Mouse (Mus musculus) stomach, postnatal 0 days (tissue): ENCODE data around the gene Gm39653. TPM values are rescaled to one million over a fixed set of nuclear protein-coding genes. Genes with fewer than 3 reads are reported as not detected.

Source experiments
- ATAC-seq: fragments of 200-750 bp; cut with Nextera tagmentation; 2 replicates; pipeline ENCODE4 v1.8.0; 2017; ENCODE audit not compliant: low FRiP score, low TSS enrichment
- DNase-seq: peaks from one replicate; pipeline ENCODE4 v3.0.0-alpha.2; 2016; ENCODE audit warnings: low spot score
- H3K27ac ChIP-seq: fragments of 300-500 bp; sonication (generic); replicated peaks from 2 replicates; pipeline ENCODE4 v1.5.1; 2014; ENCODE audit warnings: mild to moderate bottlenecking, control low read depth
- H3K27me3 ChIP-seq: fragments of 300-500 bp; sonication (generic); 2 replicates; pipeline ENCODE4 v1.6.1; 2014; ENCODE audit warnings: low read length; ENCODE audit not compliant: control insufficient read depth, insufficient read depth
- H3K36me3 ChIP-seq: fragments of 300-500 bp; sonication (generic); 2 replicates; pipeline ENCODE4 v1.6.1; 2014; ENCODE audit warnings: low read length, mixed read lengths; ENCODE audit not compliant: control insufficient read depth, insufficient read depth
- H3K4me1 ChIP-seq: fragments of 300-500 bp; sonication (generic); replicated peaks from 2 replicates; pipeline ENCODE4 v1.6.1; 2014; ENCODE audit warnings: antibody characterized with exemption; ENCODE audit not compliant: control insufficient read depth, insufficient read depth
- H3K4me2 ChIP-seq: fragments of 300-500 bp; sonication (generic); replicated peaks from 2 replicates; pipeline ENCODE4 v1.6.1; 2014; ENCODE audit warnings: low read depth, mild to moderate bottlenecking, control low read depth, moderate library complexity
- H3K4me3 ChIP-seq: fragments of 300-500 bp; sonication (generic); 2 replicates; pipeline ENCODE4 v1.5.1; 2014; ENCODE audit warnings: low read depth, low read length, control low read depth
- H3K9ac ChIP-seq: fragments of 300-500 bp; sonication (generic); 2 replicates; pipeline ENCODE4 v1.6.1; 2014; ENCODE audit warnings: mild to moderate bottlenecking, low read length, control low read depth, mixed read lengths
- H3K9me3 ChIP-seq: fragments of 300-500 bp; sonication (generic); 2 replicates; pipeline ENCODE4 v1.6.1; 2016; ENCODE audit warnings: low read length; ENCODE audit not compliant: control insufficient read depth
- CTCF ChIP-seq: IDR thresholded peaks from 2 replicates; pipeline ENCODE4 v1.5.1; 2016; ENCODE audit warnings: antibody characterized with exemption, low read depth, mild to moderate bottlenecking, moderate library complexity
- EP300 ChIP-seq: optimal IDR thresholded peaks from 2 replicates; pipeline ENCODE3; 2016; ENCODE audit warnings: antibody characterized with exemption
- WGBS: fragments of 180-500 bp; shearing (Covaris S2); extraction: QIAGEN DNeasy Blood & Tissue Kit; methylation state at CpG from one replicate; pipeline ENCODE4 v1.1.7; 2014; 5-methylcytosine and 5-hydroxymethylcytosine counted together
- polyA plus RNA-seq: library from polyadenylated mRNA; unstranded; fragments of >200 nt; fragmentation: Nextera tagmentation; extraction: Ambion mirVana; gene quantifications from 2 replicates; pipeline ENCODE4 v1.2.1, GENCODE M21; 2015

Gm39653 gene
- polyA plus RNA-seq, 1 experiment from 2014 or later = not detected

- H3K27me3 ChIP-seq = no peaks in the 10 kb centered on the region
- WGBS = 65% methylated on average over 5 of the region's 5 CpGs
- no peak overlapping the region for H3K27ac ChIP-seq
- no peak overlapping the region for H3K4me2 ChIP-seq
- H3K4me3 ChIP-seq = no peak overlapping the region
- ATAC-seq (no peak), DNase-seq (no peak)
- H3K9me3 ChIP-seq = no peaks in the 10 kb centered on the region
- H3K36me3 ChIP-seq = no peaks in the 10 kb centered on the region
- no peak for TF ChIP-seq EP300
- no peak for TF ChIP-seq CTCF
- no peak overlapping the region for H3K9ac ChIP-seq
- no peaks in the 10 kb centered on the region for H3K4me1 ChIP-seq
Measured at GRCm38 (mm10) chr1:63576803-63577202, 39.0 kb upstream of the Gm39653 start.

- TF ChIP-seq EP300 = no peak
- TF ChIP-seq CTCF = no peak
- H3K9ac ChIP-seq = no peak overlapping the region
- H3K27ac ChIP-seq = no peak overlapping the region
- H3K4me2 ChIP-seq = no peak overlapping the region
- no peaks in the 10 kb centered on the region for H3K36me3 ChIP-seq
- no peak overlapping the region for H3K4me3 ChIP-seq
- no peak for ATAC-seq
- no peaks in the 10 kb centered on the region for H3K4me1 ChIP-seq
- H3K27me3 ChIP-seq = no peaks in the 10 kb centered on the region
- 82% methylated on average over 8 of the region's 8 CpGs for WGBS
- H3K9me3 ChIP-seq = no peaks in the 10 kb centered on the region
- no peak for DNase-seq
Measured at GRCm38 (mm10) chr1:63579153-63579552, 36.6 kb upstream of the Gm39653 start.

- TF ChIP-seq CTCF = no peak
- no peak for TF ChIP-seq EP300
- Histone ChIP-seq H3K27ac (no peak overlapping the region), H3K9me3 (no peaks in the 10 kb centered on the region), H3K9ac (no peak overlapping the region), H3K4me2 (no peak overlapping the region), H3K4me1 (no peaks in the 10 kb centered on the region), H3K4me3 (no peak overlapping the region), H3K36me3 (no peaks in the 10 kb centered on the region), H3K27me3 (no peaks in the 10 kb centered on the region)
- WGBS = 68% methylated on average over 7 of the region's 7 CpGs
- no peak for ATAC-seq
- no peak for DNase-seq
Measured at GRCm38 (mm10) chr1:63586869-63587268, 28.9 kb upstream of the Gm39653 start.

- no peak overlapping the region for H3K4me3 ChIP-seq
- TF ChIP-seq CTCF = no peak
- no peak for TF ChIP-seq EP300
- H3K36me3 ChIP-seq = no peaks in the 10 kb centered on the region
- no peak for ATAC-seq
- H3K27ac ChIP-seq = no peak overlapping the region
- no peaks in the 10 kb centered on the region for H3K27me3 ChIP-seq
- H3K4me2 ChIP-seq = no peak overlapping the region
- H3K9ac ChIP-seq = no peak overlapping the region
- no peak for DNase-seq
- WGBS = 16% methylated on average over 3 of the region's 3 CpGs
- no peaks in the 10 kb centered on the region for H3K9me3 ChIP-seq
- no peaks in the 10 kb centered on the region for H3K4me1 ChIP-seq
Measured at GRCm38 (mm10) chr1:63603870-63604500, 11.8 kb upstream of the Gm39653 start.

GRCm38 (mm10) chr1:63609613-63610012 lies 6.2 kb upstream of the Gm39653 start:
- TF ChIP-seq EP300 (no peak), CTCF (no peak)
- Histone ChIP-seq H3K4me1 (no peaks in the 10 kb centered on the region), H3K4me2 (no peak overlapping the region), H3K4me3 (no peak overlapping the region), H3K27me3 (no peaks in the 10 kb centered on the region), H3K27ac (no peak overlapping the region), H3K9ac (no peak overlapping the region), H3K36me3 (no peaks in the 10 kb centered on the region), H3K9me3 (no peaks in the 10 kb centered on the region)
- DNase-seq = no peak
- 89% methylated on average over 4 of the region's 4 CpGs for WGBS
- ATAC-seq = no peak

- peak; percentile 51 for DNase-seq
- Histone ChIP-seq H3K4me3 (no peak overlapping the region), H3K27ac (no peak overlapping the region), H3K9ac (no peak overlapping the region), H3K36me3 (no peaks in the 10 kb centered on the region), H3K4me1 (no peaks in the 10 kb centered on the region), H3K9me3 (no peaks in the 10 kb centered on the region), H3K27me3 (no peaks in the 10 kb centered on the region), H3K4me2 (no peak overlapping the region)
- WGBS = 3% methylated on average over 11 of the region's 11 CpGs
- TF ChIP-seq EP300 (no peak), CTCF (no peak)
- ATAC-seq = no peak
Measured at GRCm38 (mm10) chr1:63614594-63614993, 1.2 kb upstream of the Gm39653 start.
